Mouse (Mus musculus) ES-E14 (cell line): ENCODE results near the gene Ifna4. TPM values are rescaled to one million over a fixed set of nuclear protein-coding genes. Genes with fewer than 3 reads are reported as not detected.

ENCODE experiments used
- DNase-seq: peaks from one replicate; pipeline ENCODE4 v3.0.0-alpha.2; 2013; ENCODE audit warnings: low read depth, low spot score
- H3K27ac ChIP-seq: 2 replicates; pipeline ENCODE4 v1.5.1; 2012; ENCODE audit warnings: low read depth, mild to moderate bottlenecking, low read length, moderate library complexity, mixed read lengths; ENCODE audit not compliant: poor library complexity, insufficient read depth, severe bottlenecking
- H3K36me3 ChIP-seq: 2 replicates; pipeline ENCODE4 v1.6.1; 2012; ENCODE audit warnings: mild to moderate bottlenecking, low read length, moderate library complexity, mixed read lengths; ENCODE audit not compliant: control insufficient read depth, poor library complexity, insufficient read depth, severe bottlenecking
- H3K4me1 ChIP-seq, 2 experiments: fragments of 150-350 bp in 1 of 2; sonication (generic) in 1 of 2; 2 replicates each; pipeline ENCODE4 v1.6.1; 2012; ENCODE audit warnings: low read length in 2 of 2, mild to moderate bottlenecking in 1 of 2, mixed read lengths in 1 of 2; ENCODE audit not compliant: control insufficient read depth in 2 of 2, insufficient read depth in 2 of 2, poor library complexity in 1 of 2
- H3K4me3 ChIP-seq, 2 experiments: fragments of 150-350 bp in 1 of 2; sonication (generic) in 1 of 2; 2 replicates each; pipeline ENCODE4 v1.5.1; 2012; ENCODE audit warnings: low read length in 2 of 2, low read depth in 1 of 2, mild to moderate bottlenecking in 1 of 2, mixed read lengths in 1 of 2; ENCODE audit not compliant: insufficient read depth in 1 of 2, poor library complexity in 1 of 2, severe bottlenecking in 1 of 2
- H3K9ac ChIP-seq: 2 replicates; pipeline ENCODE4 v1.6.1; 2012; ENCODE audit warnings: low read depth, mild to moderate bottlenecking, low read length, mixed read lengths; ENCODE audit not compliant: poor library complexity, insufficient read depth, severe bottlenecking
- H3K9me3 ChIP-seq: fragments of 150-350 bp; sonication (generic); 2 replicates; pipeline ENCODE4 v1.6.1; 2012; ENCODE audit warnings: low read depth, mild to moderate bottlenecking, low read length; ENCODE audit not compliant: control insufficient read depth, insufficient read depth
- CHD2 ChIP-seq: IDR thresholded peaks from 2 replicates; pipeline ENCODE4 v1.6.1; 2014; ENCODE audit warnings: mild to moderate bottlenecking, low read depth, low read length, inconsistent platforms
- HCFC1 ChIP-seq: IDR thresholded peaks from 2 replicates; pipeline ENCODE4 v1.6.1; 2012; ENCODE audit warnings: low read length, inconsistent platforms, borderline replicate concordance; ENCODE audit not compliant: insufficient read depth
- MAFK ChIP-seq: IDR thresholded peaks from 2 replicates; pipeline ENCODE4 v1.6.1; 2014; ENCODE audit warnings: mild to moderate bottlenecking, low read depth, low read length, inconsistent platforms; ENCODE audit not compliant: insufficient read depth
- ZC3H11A ChIP-seq: IDR thresholded peaks from 2 replicates; pipeline ENCODE4 v1.6.1; 2012; ENCODE audit warnings: low read depth, mild to moderate bottlenecking, inconsistent platforms, low read length, borderline replicate concordance
- ZNF384 ChIP-seq: IDR thresholded peaks from 2 replicates; pipeline ENCODE4 v1.6.1; 2012; ENCODE audit warnings: low read depth, low read length, inconsistent platforms
- in situ Hi-C, 2 experiments: fragments of 600-800 bp; cut with MboI; formaldehyde crosslinking; loops; one replicate each; pipeline ENCODE4 v1.15.1; 2025; ENCODE audit warnings: low sequenced_read_pairs in 2 of 2, inconsistent platforms in 1 of 2; ENCODE audit not compliant: unreplicated experiment in 2 of 2
- total RNA-seq: library from RNA; depleted of rRNA; stranded (reverse); fragments of 300-350 nt; gene quantifications from 2 replicates; pipeline ENCODE4 v1.2.3, GENCODE M21; 2012; rRNA removed

The Ifna4 gene
- total RNA-seq, 1 experiment: not detected

- DNase-seq: no peak
- no peak overlapping the region for H3K4me3 ChIP-seq
- H3K9ac ChIP-seq: no peak overlapping the region
- no peaks in the 10 kb centered on the region for H3K9me3 ChIP-seq
- in situ Hi-C loops: no loop called here
- TF ChIP-seq MAFK: no peak
- no peak for TF ChIP-seq HCFC1
- no peak for TF ChIP-seq ZNF384
- TF ChIP-seq ZC3H11A: no peak
- TF ChIP-seq CHD2: no peak
- no peaks in the 10 kb centered on the region for H3K36me3 ChIP-seq
- H3K4me1 ChIP-seq: no peaks in the 10 kb centered on the region
- no peak overlapping the region for H3K27ac ChIP-seq
These were observed 36.6 kb downstream of the Ifna4 start for GRCm38 (mm10) chr4:88878246-88878645.

GRCm38 (mm10) chr4:88878772-88879171 is 37.1 kb downstream of the Ifna4 start:
- no peak for DNase-seq
- Histone ChIP-seq H3K4me1 (no peaks in the 10 kb centered on the region), H3K9me3 (no peaks in the 10 kb centered on the region), H3K27ac (no peak overlapping the region), H3K4me3 (no peak overlapping the region), H3K36me3 (no peaks in the 10 kb centered on the region), H3K9ac (no peak overlapping the region)
- in situ Hi-C loops: no loop called here
- TF ChIP-seq MAFK (peak; percentile 57), HCFC1 (no peak)

GRCm38 (mm10) chr4:88880101-88880500 is 38.4 kb downstream of the Ifna4 start, which contains the start of gene Ifne:
TSS of gene Ifne (minus strand) at chr4:88880201.
- DNase-seq: no peak
- Histone ChIP-seq H3K4me1 (no peaks in the 10 kb centered on the region), H3K4me3 (no peak within 1 kb of the TSS), H3K27ac (no peak within 1 kb of the TSS), H3K9me3 (no peaks in the 10 kb centered on the region), H3K36me3 (no peaks in the 10 kb centered on the region), H3K9ac (no peak within 1 kb of the TSS)
- TF ChIP-seq HCFC1: no peak
- no peak for TF ChIP-seq ZC3H11A
- TF ChIP-seq ZNF384: no peak
- TF ChIP-seq CHD2: no peak
- no peak for TF ChIP-seq MAFK
- in situ Hi-C loops: no loop called here

- no peak overlapping the region for H3K4me3 ChIP-seq
- DNase-seq: no peak
- in situ Hi-C loops: no loop called here
These were observed 46.6 kb downstream of the Ifna4 start for GRCm38 (mm10) chr4:88888236-88888635.

More at GRCm38 (mm10) chr4:88888236-88888635, 46.6 kb downstream of the Ifna4 start:
- no peak overlapping the region for H3K27ac ChIP-seq
- H3K36me3 ChIP-seq: no peaks in the 10 kb centered on the region
- no peaks in the 10 kb centered on the region for H3K4me1 ChIP-seq
- H3K9ac ChIP-seq: no peak overlapping the region
- TF ChIP-seq CHD2 (no peak), ZC3H11A (no peak), ZNF384 (no peak), HCFC1 (no peak), MAFK (no peak)
- no peaks in the 10 kb centered on the region for H3K9me3 ChIP-seq

Other genes starting within 250 kb of the Ifna4 start
- not detected in 2 replicates for gene Ifna9, start 249.5 kb upstream of the Ifna4 start, total RNA-seq
- gene Ifna12, start 238.5 kb upstream of the Ifna4 start, total RNA-seq: not detected in 2 replicates
- gene C87499, start 207.4 kb upstream of the Ifna4 start, total RNA-seq: not detected in 2 replicates
- not detected in 2 replicates for gene Ifna13, start 197.4 kb upstream of the Ifna4 start, total RNA-seq
- not detected in 2 replicates for gene Ifna16, start 164.9 kb upstream of the Ifna4 start, total RNA-seq
- gene Ifna2, start 157.9 kb upstream of the Ifna4 start, total RNA-seq: not detected in 2 replicates
- gene Ifnab, start 150.5 kb upstream of the Ifna4 start, total RNA-seq: not detected in 2 replicates
- 3.7 and 5.3 TPM in 2 replicates for gene Gm26566, start 120.1 kb upstream of the Ifna4 start, total RNA-seq
- gene Klhl9, start 119.4 kb upstream of the Ifna4 start, total RNA-seq: 20.7 and 31.5 TPM in 2 replicates
- gene Gm13271, start 87.0 kb upstream of the Ifna4 start, total RNA-seq: not detected in 2 replicates
- gene Gm13283, start 81.7 kb upstream of the Ifna4 start, total RNA-seq: not detected in 2 replicates
- not detected in 2 replicates for gene Gm13290, start 68.0 kb upstream of the Ifna4 start, total RNA-seq
- gene Gm13289, start 64.9 kb upstream of the Ifna4 start, total RNA-seq: not detected in 2 replicates
- not detected in 2 replicates for gene Gm13272, start 62.0 kb upstream of the Ifna4 start, total RNA-seq
- not detected in 2 replicates for gene Ifnz, start 59.7 kb upstream of the Ifna4 start, total RNA-seq
- not detected in 2 replicates for gene Gm13276, start 56.2 kb upstream of the Ifna4 start, total RNA-seq
- gene Gm13277, start 53.2 kb upstream of the Ifna4 start, total RNA-seq: not detected in 2 replicates
- gene Gm13278, start 50.3 kb upstream of the Ifna4 start, total RNA-seq: not detected in 2 replicates
- gene Gm13275, start 47.4 kb upstream of the Ifna4 start, total RNA-seq: not detected in 2 replicates
- gene Gm13279, start 44.5 kb upstream of the Ifna4 start, total RNA-seq: not detected in 2 replicates
- not detected in 2 replicates for gene Gm13285, start 42.2 kb upstream of the Ifna4 start, total RNA-seq
- gene Gm13287, start 38.6 kb upstream of the Ifna4 start, total RNA-seq: not detected in 2 replicates
- gene Gm13288, start 36.3 kb upstream of the Ifna4 start, total RNA-seq: not detected in 2 replicates
- gene Ifna7, start 25.6 kb upstream of the Ifna4 start, total RNA-seq: not detected in 2 replicates
- not detected in 2 replicates for gene Ifna11, start 21.9 kb upstream of the Ifna4 start, total RNA-seq
- gene Ifna6, start 14.4 kb upstream of the Ifna4 start, total RNA-seq: not detected in 2 replicates
- not detected in 2 replicates for gene Ifna5, start 6.3 kb upstream of the Ifna4 start, total RNA-seq
- not detected in 2 replicates for gene Ifna1, start 8.2 kb downstream of the Ifna4 start, total RNA-seq
- gene Ifne, start 38.3 kb downstream of the Ifna4 start, total RNA-seq: not detected in 2 replicates